Mouse (Mus musculus) hindbrain, embryonic 11.5 days (tissue): ENCODE measurements around the gene Olfr218. TPM values are rescaled to one million over a fixed set of nuclear protein-coding genes. Genes with fewer than 3 reads are reported as not detected.

Experiments used
- ATAC-seq: fragments of 200-750 bp; cut with Nextera tagmentation; 2 replicates; pipeline ENCODE4 v1.8.0; 2017; ENCODE audit warnings: mild to moderate bottlenecking, moderate TSS enrichment, moderate library complexity; ENCODE audit not compliant: low FRiP score
- DNase-seq: peaks from one replicate; pipeline ENCODE4 v3.0.0-alpha.2; 2015; ENCODE audit warnings: low spot score
- H3K27ac ChIP-seq: fragments of 300-500 bp; sonication (generic); 2 replicates; pipeline ENCODE4 v1.5.1; 2014; ENCODE audit warnings: mild to moderate bottlenecking, low read depth, low read length
- H3K27me3 ChIP-seq: fragments of 300-500 bp; sonication (generic); 2 replicates; pipeline ENCODE4 v1.6.1; 2014; ENCODE audit warnings: mild to moderate bottlenecking, low read length, moderate library complexity, mixed read lengths; ENCODE audit not compliant: control insufficient read depth, insufficient read depth
- H3K36me3 ChIP-seq: fragments of 300-500 bp; sonication (generic); 2 replicates; pipeline ENCODE4 v1.6.1; 2014; ENCODE audit warnings: mild to moderate bottlenecking, low read length, moderate library complexity, mixed read lengths; ENCODE audit not compliant: control insufficient read depth, insufficient read depth
- H3K4me1 ChIP-seq: fragments of 300-500 bp; sonication (generic); replicated peaks from 2 replicates; pipeline ENCODE4 v1.6.1; 2014; ENCODE audit warnings: low read length, mixed read lengths; ENCODE audit not compliant: control insufficient read depth, insufficient read depth
- H3K4me2 ChIP-seq: fragments of 300-500 bp; sonication (generic); replicated peaks from 2 replicates; pipeline ENCODE4 v1.6.1; 2014; ENCODE audit warnings: mild to moderate bottlenecking, low read depth, low read length
- H3K4me3 ChIP-seq: fragments of 300-500 bp; sonication (generic); 2 replicates; pipeline ENCODE4 v1.5.1; 2014; ENCODE audit warnings: low read depth, low read length
- H3K9ac ChIP-seq: fragments of 300-500 bp; sonication (generic); 2 replicates; pipeline ENCODE4 v1.6.1; 2014; ENCODE audit warnings: low read depth, low read length
- H3K9me3 ChIP-seq: fragments of 300-500 bp; sonication (generic); 2 replicates; pipeline ENCODE4 v1.6.1; 2016; ENCODE audit warnings: low read length; ENCODE audit not compliant: control insufficient read depth
- WGBS: fragments of 180-500 bp; shearing (Covaris S2); extraction: QIAGEN DNeasy Blood & Tissue Kit; methylation state at CpG from one replicate; pipeline ENCODE4 v1.1.7; 2014; 5-methylcytosine and 5-hydroxymethylcytosine counted together
- polyA plus RNA-seq: library from polyadenylated mRNA; unstranded; fragments of >200 nt; fragmentation: Nextera tagmentation; extraction: Ambion mirVana; gene quantifications from 2 replicates; pipeline ENCODE4 v1.2.1, GENCODE M21; 2014

Gene Olfr218
- polyA plus RNA-seq, 1 experiment from 2014 or later = not detected

DNA sequence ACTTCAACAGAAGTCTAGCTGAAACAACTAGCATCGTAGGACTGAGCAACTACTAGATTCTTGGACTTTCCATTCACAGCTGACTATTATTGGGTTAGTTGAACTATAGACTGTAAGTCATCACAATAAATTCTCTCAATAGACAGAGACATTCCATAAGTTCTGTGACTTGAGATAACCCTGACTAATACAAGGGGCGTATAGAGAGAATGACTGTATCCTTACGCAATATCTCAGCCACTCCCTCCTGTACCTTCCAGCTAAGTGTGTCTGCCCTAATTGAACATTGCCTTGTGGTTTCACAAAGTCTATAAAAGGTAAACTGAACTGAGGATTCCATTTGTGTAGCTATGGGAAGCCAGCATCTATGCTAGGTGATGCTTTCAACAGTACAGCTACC lies 52.3 kb downstream of the Olfr218 start:
- no peaks in the 10 kb centered on the region for H3K4me1 ChIP-seq
- H3K27me3 ChIP-seq = no peaks in the 10 kb centered on the region
- H3K4me3 ChIP-seq = no peak overlapping the region
- DNase-seq (no peak), ATAC-seq (no peak)
- no peaks in the 10 kb centered on the region for H3K36me3 ChIP-seq
- H3K9me3 ChIP-seq = no peaks in the 10 kb centered on the region
- H3K27ac ChIP-seq = no peak overlapping the region
- WGBS = 93% methylated on average over 3 of the region's 3 CpGs
- H3K9ac ChIP-seq = no peak overlapping the region
- H3K4me2 ChIP-seq = no peak overlapping the region

Other genes starting within 250 kb of the Olfr218 start
- not detected in 2 replicates for gene Olfr16, start 247.4 kb upstream of the Olfr218 start, polyA plus RNA-seq
- gene Olfr1408, start 60.4 kb upstream of the Olfr218 start, polyA plus RNA-seq = not detected in 2 replicates
- not detected in 2 replicates for gene Olfr1406, start 7.2 kb upstream of the Olfr218 start, polyA plus RNA-seq
- not detected in 2 replicates for gene Olfr1404, start 14.6 kb downstream of the Olfr218 start, polyA plus RNA-seq
- gene Fcer1a, start 29.4 kb downstream of the Olfr218 start, polyA plus RNA-seq = not detected in 2 replicates
- not detected in 2 replicates for gene Olfr418, start 68.2 kb downstream of the Olfr218 start, polyA plus RNA-seq
- not detected in 2 replicates for gene Mptx2, start 80.0 kb downstream of the Olfr218 start, polyA plus RNA-seq
- 5.6 and 6.4 TPM in 2 replicates for gene Ackr1, start 135.9 kb downstream of the Olfr218 start, polyA plus RNA-seq
- 3.0 and 4.1 TPM in 2 replicates for gene Aim2, start 153.1 kb downstream of the Olfr218 start, polyA plus RNA-seq
- 29.8 and 30.7 TPM in 2 replicates for gene Cadm3, start 169.9 kb downstream of the Olfr218 start, polyA plus RNA-seq